Mouse (Mus musculus): ENCODE data around the gene Ulbp1. TPM values are rescaled to one million over a fixed set of nuclear protein-coding genes. Genes with fewer than 3 reads are reported as not detected.

The Ulbp1 gene
- polyA plus RNA-seq, 1 experiment: 1.2 TPM

DNA sequence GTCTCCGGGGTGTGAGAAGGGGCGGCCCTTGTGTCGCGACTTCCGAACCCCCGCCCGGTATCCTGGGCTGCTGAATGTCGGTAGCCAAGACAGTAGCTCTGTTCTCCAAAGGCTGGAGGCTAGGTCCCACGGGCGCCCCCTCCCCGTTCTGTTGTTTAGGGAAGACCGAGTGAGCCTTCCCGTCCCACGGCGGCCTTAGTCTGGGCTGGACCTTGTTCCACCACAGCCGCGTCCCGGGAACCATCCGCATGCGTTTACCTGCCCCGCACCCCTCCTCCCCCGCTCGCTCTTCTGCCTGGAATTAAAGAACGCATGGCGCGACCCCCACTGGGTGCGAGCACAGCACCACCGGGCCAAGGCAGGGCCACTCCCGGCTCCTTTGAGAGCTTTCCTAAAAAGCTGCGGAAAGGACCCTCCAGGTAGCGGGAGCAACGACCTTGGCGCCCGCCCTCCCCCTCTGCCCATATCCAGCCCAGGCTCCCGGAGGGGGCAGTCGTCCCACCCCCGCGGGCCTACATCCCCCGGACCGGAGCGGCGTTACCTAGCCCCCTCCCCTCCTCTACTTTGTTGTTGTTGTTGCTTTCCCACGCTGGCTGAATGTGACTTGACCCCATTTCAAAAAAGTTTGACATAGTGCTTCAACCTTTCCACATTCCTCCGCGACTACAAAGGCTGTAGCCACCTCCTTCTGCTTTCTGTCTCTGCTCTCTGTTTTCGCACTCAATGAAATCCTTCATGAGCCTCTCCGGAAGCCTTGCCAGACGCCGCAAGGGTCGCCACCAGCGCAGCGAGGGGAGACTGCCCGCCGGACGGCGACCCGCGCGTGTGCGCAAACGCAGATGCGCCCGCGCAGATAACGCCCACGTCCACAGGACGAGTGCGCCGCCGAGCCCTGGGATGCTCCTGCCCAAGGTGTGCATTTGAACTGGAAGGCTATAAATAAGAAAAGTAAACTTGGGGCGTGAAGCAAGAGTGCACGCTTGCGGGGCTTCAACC lies 81.2 kb downstream of the Ulbp1 start:
- peak; percentile 26 for DNase-seq (ENCODE audit: low read depth)
- TF ChIP-seq CTCF (IDR thresholded peaks at IDR 0.05; ENCODE audit: borderline replicate concordance, extremely low read depth, insufficient read depth, insufficient read length) (no peak), POLR2A (IDR thresholded peaks at IDR 0.05; ENCODE audit: borderline replicate concordance, extremely low read depth, insufficient read depth, insufficient read length, poor library complexity, severe bottlenecking) (no peak)

DNA sequence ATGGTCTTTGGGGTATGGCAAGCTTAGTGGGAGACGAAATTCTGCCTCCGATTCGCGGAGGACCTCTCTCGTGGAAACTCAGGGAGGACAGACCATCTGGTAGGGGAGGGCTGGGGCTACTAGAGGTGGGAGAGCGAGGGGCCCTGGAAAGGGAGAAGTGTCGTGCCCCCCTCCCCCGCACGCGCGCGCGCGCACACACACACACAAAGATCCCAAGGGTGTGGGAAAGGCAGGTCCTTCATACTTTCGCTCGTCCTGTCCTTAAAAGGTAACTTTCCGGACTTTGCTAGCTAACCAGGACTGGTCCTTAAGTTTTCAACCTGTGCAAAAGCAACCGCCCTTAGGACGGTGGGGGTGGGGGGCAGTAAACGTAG lies 81.9 kb downstream of the Ulbp1 start:
- no peak for TF ChIP-seq POLR2A (IDR thresholded peaks at IDR 0.05; ENCODE audit: borderline replicate concordance, extremely low read depth, insufficient read depth, insufficient read length, poor library complexity, severe bottlenecking)
- no peak for TF ChIP-seq CTCF (IDR thresholded peaks at IDR 0.05; ENCODE audit: borderline replicate concordance, extremely low read depth, insufficient read depth, insufficient read length)
- peak; percentile 34 for DNase-seq (ENCODE audit: low read depth)

GRCm38 (mm10) chr10:7391108-7391507 lies 82.3 kb downstream of the Ulbp1 start:
- TF ChIP-seq POLR2A (IDR thresholded peaks at IDR 0.05; ENCODE audit: borderline replicate concordance, extremely low read depth, insufficient read depth, insufficient read length, poor library complexity, severe bottlenecking) (no peak), CTCF (IDR thresholded peaks at IDR 0.05; ENCODE audit: borderline replicate concordance, extremely low read depth, insufficient read depth, insufficient read length) (no peak)
- DNase-seq (ENCODE audit: low read depth): peak; percentile 39

Other genes starting within 250 kb of the Ulbp1 start
- 51.2 and 59.9 TPM in 2 replicates for gene Lrp11, start 116.2 kb upstream of the Ulbp1 start, polyA plus RNA-seq (2012; rRNA removed)
- 25.2 and 35.0 TPM in 2 replicates for gene Nup43, start 193.9 kb upstream of the Ulbp1 start, polyA plus RNA-seq (2012; rRNA removed)
- 76.2 and 79.2 TPM in 2 replicates for gene Pcmt1, start 207.5 kb upstream of the Ulbp1 start, polyA plus RNA-seq (2012; rRNA removed)
- gene Lats1, start 207.6 kb upstream of the Ulbp1 start, polyA plus RNA-seq (2012; rRNA removed): 26.6 and 32.1 TPM in 2 replicates